Mouse (Mus musculus): Measurements from ENCODE around the gene Rgs10.

DNA sequence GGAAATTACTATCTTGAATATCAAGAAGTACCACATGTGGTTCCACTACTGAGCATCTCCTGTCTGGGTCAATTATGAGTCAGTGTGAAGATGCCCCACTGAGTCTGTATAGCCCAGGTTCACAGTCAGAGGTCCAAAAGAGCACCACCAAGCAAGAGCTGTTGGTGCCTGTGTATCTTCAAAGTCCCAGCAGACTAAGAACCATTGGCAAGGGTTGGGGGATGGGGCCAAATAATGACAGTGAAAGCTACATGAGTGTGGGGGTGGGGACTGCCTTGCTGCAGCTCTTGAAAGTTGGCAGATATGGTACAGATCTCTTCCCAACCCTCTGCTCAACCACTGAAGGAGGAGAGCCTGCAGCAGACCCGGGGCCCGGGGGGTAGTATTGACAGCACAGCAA is 72.0 kb downstream of the Rgs10 start:
- TF ChIP-seq POLR2A (IDR thresholded peaks at IDR 0.05; ENCODE audit: low read depth, low read length) (no peak), CTCF (conservative IDR thresholded peaks at IDR 0.05 in 1 of 2, IDR thresholded peaks at IDR 0.05 in 1 of 2; ENCODE audit: low read depth in 2 of 2, low read length in 2 of 2) (no peak), ZMIZ1 (IDR thresholded peaks at IDR 0.05; ENCODE audit: low read depth, low read length) (no peak), KAT2A (IDR thresholded peaks at IDR 0.05; ENCODE audit: insufficient replicate concordance, low read length) (no peak), NELFE (IDR thresholded peaks at IDR 0.05; ENCODE audit: low read depth, low read length) (no peak), CHD1 (IDR thresholded peaks at IDR 0.05; ENCODE audit: low read depth, low read length) (no peak), RAD21 (IDR thresholded peaks at IDR 0.05; ENCODE audit: low read depth, low read length) (no peak), TCF12 (IDR thresholded peaks at IDR 0.05; ENCODE audit: low read depth, low read length) (no peak), JUN (IDR thresholded peaks at IDR 0.05; ENCODE audit: insufficient read depth, low read depth, low read length) (no peak), BHLHE40 (IDR thresholded peaks at IDR 0.05; ENCODE audit: low read depth, low read length) (no peak), CHD2 (IDR thresholded peaks at IDR 0.05; ENCODE audit: low read length) (no peak)

Data from CH12.LX (cell line).